Mouse (Mus musculus): Measurements from ENCODE around the gene Atf2.
A peak's percentile ranks its signal among the peaks of the same experiment; 100 is the strongest.
"Not testable (repeated sequence)": the region's sequence is repeated elsewhere in the genome, so short reads cannot be mapped to it uniquely, and the experiment has no call there.

The Atf2 gene

DNA sequence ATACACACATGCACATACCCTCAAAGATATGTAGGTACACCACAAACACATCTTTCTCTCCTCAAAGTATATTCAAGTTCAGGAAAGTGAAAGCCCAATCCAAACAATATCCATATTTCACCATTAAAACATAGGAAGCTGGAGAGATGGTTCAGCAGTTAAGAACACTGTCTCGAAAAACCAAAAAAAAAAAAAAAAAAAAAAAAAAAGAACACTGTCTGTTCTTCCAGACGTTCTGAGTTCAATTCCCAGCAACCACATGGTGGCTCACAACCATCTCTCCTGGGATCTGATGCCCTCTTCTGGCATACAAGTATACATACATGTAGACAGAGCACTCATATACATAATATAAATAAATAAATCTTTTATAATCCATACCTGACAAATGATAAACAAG, 6.4 kb downstream of the Atf2 start:
- no peak for DNase-seq (ENCODE audit: low spot score)

DNA sequence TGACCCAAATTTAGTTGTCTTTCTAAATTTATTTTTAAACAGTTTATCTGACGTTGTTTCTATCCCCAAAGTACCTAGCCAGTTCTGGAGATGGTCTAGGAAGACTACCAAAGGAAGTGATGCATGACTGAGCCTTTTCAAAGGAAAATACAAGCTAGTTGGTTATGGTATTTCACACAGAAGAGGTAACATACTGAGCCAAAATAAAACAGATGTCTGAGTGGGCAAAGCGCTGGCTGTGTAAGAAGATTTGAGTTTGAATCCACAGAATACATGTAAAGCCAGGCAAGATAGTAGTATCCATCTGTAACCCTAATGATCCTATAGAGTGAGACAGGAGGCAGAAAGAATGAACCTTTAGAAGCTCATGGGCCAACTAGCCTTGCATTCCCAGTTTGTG, 14.5 kb downstream of the Atf2 start:
- no peak for DNase-seq (ENCODE audit: low spot score)

DNA sequence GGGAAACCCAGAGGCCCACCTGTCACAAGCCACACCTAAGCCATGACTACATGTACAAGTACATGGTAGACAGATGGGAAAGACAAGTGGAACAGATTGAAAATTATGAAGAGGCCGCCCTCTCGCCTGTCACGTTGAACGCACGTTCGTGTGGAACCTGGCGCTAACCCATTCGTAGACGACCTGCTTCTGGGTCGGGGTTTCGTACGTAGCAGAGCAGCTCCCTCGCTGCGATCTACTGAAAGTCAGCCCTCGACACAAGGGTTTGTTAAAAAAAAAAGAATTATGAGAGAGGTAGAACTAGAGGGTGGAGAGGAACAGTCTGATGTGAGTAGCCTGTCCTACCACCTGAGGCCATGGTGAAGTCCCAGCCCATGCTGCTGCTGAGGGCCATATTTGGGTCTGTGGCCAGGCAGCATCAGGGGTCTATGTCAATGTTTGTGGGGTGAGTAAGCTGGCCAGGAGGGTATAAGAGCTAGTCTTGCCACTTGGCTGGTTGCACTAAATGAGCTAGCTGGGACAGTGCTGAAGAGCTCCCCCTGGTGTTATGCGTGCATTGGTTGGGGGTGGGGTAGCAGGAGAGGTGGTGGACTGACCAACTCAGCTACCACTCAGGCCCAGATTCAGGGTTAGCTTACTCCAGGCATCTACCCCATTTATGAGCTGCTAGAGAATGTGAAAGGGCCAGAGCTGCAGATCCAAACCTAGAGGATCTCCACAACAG, 24.5 kb downstream of the Atf2 start:
- DNase-seq (ENCODE audit: low spot score), result peak; percentile 60

DNA sequence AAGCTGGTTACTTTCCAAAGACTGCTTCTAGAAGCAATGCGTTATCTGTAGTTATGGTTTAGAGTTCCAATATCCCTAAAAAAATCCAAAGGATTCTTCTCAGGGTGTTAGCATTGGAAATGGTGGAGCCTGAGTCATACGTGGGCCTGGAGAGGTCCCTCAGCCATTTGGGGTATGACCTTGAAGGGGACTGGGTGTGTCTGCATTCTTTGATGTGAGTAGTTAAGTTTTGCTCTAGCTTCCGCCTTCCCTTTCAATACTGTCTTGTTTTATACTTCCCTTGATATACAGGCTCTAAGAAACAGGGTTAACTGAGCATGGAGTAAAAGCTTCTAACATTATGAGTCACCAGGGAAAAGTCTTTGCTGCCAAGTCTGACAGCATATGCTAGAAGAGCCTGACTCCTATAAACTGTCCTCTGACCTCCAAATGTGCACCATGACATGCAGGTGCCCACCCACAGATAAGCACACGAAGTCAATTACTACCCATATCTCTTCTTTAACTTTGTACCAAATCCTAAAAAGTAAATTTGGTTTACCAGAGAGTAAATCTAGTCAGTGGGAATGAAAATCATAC, 32.3 kb downstream of the Atf2 start:
- no peak for DNase-seq (ENCODE audit: low spot score)

DNA sequence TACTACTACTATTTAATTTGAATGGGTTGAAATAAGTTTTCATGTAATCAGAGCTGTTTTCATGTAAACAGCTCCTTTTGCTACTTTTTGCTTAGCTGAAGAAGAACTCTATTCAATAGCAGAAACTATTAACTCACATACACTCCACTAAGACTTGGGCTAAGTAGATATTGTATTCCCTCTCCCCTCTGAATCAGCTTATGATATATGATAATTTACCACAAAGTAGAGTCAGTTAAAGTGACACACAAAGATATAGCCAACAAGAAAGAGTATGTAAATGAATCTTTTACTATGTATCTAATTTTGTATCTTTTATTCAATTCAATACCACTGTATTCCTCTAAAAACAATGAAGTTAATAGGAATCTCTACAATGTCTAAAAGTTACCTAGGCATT, 35.1 kb downstream of the Atf2 start:
- no peak for DNase-seq (ENCODE audit: low spot score)

DNA sequence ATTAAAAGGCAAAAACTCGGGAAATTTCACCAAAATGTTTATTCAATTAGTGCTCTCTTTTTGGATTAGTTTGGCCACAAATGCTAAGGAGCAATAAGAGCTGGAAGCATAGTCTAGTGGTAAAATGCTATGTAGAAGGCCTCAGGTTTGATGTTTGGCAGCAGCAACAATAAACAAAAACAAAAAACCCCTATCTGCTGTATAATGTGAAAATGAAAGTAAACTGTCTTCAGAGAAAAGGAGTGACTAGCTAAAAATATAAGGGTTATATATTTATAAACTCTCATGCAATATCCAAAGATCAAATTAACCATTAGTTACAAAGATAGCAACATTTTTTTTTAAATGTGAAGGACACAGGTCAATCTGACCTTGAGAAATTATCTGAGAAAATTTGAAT, 36.2 kb downstream of the Atf2 start:
- no peak for DNase-seq (ENCODE audit: low spot score)

DNA sequence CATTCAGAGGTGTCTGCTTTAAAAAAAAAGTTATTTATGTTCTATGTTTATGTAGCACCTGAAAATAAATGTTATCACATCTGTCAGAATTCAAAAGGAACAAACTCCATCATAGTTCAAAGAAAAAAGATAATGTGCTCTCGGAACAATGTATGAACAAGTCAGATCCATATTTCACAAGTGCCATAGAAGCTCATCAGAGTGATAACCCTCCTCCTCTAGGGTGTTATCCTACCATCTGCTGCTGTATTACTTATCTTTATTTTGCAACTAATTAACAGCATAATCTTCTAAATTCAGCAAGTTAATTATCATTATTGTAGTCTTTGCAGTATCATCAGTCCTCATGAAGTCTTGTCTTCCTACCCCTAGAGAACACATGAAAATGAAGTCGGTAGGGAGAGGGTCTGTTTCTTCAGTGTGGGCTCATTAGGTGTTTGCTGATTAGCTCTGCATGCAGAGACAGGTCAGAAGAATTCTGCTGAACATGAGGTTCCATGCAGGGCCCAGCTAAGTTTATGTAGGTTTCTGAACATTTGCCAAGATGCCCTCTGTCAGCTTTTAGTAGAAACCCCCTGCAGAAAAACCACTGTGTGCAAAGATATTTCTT, 57.9 kb downstream of the Atf2 start:
- DNase-seq (ENCODE audit: low spot score), result no peak

DNA sequence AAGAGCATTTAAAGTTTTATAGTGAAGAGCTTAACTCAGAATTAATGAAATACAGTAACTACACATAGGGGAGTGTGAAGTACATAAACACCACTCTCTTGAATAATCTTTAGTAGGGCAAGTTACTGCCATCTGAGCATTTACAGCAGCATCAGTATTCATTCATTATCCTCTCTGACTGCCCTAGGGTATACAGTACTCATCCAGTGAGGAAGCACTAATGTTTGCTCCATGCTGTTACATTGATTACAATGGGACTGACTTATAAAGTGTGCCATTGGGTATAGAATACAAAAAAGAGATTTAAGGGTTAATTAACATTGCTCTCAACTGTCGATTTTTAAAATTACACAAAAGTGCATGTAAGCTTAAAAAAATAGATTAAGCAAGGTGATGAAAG, 59.2 kb downstream of the Atf2 start:
- DNase-seq (ENCODE audit: low spot score), result no peak

DNA sequence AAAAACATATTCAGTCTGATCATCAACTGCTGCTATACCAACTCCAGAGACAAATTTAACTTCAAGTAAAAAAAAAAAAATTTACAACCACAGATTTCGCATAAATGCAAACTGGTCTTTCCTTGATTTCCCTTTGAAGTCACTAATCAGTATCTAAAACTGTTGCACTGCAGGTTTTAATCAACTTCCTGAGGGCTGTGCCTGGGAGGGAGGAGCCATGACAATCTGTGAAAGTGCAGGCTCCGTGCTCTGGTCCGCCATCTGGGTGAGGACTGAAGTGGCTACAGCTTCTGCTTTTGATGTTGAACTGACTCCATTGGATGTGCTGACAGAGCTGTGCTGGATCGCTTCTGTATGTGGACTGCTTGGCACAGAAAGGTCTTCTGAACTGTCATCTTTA, 73.7 kb downstream of the Atf2 start:
- DNase-seq (ENCODE audit: low spot score), result no peak

DNA sequence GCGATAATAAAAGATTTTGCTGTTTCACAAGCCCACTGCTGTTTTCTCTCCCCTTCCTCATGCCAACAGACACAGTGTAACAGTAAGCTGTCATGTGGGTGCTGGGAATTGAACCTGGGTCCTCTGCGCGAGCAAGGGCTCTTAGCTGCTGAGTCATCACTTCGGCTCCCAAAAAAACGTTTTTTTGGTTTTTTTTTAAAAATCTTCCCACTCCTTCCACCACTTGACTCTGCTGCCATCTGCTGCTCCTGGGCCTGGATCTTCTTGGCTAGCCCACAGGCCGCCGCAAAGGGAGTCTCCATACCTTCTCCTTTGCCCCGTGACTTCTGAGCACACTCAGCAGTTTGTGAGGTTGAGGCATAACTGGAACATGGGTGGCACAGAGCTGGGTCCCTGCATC, 84.8 kb downstream of the Atf2 start:
- no peak for DNase-seq (ENCODE audit: low spot score)

DNA sequence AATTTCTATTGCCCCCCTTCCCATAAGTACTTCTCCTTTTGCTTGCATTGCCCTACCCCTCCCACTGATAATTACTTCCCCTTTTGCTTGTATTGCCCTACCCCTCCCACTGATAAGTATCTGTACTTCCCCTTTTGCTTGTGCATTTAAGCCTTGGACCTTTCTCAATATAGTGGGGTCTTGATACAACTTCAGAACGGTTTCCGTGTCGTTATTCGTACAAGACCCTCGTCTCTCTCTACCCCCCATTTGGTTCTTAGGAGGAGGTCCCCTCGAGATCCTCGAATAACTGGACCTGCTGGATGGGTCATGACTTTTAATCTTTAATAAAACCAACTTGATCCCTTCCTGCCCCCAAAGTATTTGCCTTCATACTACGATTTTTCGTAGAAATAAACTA, 92.3 kb downstream of the Atf2 start:
- not testable (repeated sequence) for DNase-seq (ENCODE audit: low spot score)

DNA sequence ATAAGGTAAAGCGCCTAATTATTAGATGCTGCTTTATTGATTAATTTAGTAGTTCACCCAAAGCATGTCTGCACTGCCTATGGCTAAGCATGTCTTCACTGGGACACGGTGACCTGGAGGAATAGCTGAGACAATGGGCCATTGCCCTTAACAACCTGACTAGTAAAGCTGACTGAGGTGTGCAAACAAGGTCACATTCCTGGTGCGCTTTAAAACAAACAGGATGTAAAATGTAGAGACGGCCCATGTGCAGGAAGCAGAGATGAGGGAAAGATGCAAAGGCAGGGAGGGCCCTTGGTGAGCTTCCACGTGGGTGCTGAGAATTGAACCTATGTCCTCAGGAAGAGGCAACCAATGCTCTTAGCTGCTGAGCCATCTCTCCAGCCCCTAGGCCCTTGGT, 93.7 kb downstream of the Atf2 start:
- DNase-seq (ENCODE audit: low spot score), result no peak

DNA sequence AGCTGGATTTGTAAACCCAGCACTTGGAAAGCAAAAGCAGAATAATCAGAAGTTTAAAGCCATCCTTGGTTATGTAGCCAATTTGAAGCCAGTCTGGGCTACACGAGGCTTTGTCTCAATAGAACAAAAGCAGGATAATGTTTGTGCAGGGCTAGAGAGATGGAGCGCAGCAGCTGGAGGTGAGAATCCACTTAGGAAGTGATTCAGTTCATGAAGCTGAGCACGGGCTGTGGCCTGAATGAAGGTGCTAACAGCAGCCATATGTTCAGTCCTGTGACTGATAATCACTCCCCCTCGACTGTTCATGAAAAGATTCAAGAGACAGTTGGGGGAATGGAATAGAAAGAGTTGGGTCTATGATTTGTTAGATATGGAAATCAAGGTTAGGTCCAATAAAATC, 94.3 kb downstream of the Atf2 start:
- no peak for DNase-seq (ENCODE audit: low spot score)

DNA sequence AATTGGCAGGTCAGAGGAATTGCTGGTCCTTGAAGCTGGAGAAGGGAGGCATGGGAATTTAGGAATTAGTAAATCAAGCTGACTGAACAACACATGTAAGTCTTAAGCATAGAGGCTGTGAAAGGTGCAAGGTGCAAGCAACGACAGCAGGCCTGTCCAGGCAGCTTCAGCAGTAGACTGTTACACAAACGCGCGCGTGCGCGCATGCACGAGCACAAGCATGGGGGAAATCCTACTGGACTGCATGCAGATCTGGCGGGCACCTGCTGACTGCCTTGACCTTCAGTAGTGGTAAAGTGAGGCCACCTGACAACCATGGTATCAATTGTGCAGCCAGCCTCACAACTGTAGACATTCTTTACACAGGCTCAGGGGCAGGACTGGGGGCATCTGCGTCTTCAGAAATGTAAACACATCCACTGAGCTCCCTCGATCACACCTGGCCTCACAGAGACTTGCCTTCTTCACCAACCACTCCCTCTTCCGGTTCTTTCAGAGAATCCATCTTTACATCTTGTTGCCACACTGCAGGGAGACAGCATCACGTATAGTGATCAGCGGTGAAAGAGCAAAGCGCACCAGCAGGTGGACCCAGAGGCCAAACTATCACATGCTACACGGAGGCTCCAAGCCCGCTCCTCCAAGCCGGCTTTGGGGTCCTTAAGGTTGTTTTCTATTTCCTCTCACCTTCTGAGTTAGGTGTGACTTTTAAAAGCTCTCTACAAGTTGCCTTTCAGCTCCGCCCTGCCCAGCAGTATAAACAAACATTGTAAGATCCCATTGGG, 100.4 kb downstream of the Atf2 start:
- peak; percentile 12 for DNase-seq (ENCODE audit: low spot score)

DNA sequence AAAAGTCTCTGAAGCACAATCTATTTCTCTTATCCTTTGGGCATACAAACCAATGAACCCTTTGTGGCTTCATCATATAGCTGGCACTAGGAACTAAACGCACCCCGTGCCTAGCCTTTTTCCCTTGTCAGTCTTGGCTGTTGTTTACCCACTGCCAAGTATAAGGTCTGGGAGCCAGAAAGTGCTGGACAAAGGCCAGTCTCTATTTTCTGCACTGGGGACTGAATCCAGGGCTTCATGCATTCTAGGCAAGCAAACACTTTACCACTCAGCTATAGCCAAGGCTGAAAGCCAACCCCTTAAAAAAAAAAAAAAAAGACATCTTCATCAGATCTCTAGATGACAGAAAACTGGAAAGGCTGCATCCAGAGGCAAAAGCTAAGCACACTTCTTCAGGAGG, 102.1 kb downstream of the Atf2 start:
- DNase-seq (ENCODE audit: low spot score), result no peak

DNA sequence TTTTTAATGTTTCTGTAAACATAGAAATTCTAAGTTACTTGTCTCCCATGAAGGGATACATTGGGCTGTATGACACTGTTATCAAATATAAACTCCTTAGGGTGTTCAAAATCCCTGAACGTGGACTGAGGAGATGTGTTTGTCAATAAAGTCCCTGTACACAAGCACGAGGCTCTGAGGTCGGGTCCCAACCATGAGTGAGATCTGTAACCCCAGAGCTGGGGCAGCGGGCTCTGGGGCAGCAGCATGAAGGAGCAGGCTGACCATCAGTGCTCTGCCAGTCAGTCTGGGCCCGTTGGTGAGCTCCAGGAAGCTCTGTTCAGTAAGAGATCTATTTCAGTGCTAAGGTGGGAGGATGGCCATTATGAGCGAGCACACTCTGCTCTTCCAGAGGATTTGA, 104.0 kb downstream of the Atf2 start:
- DNase-seq (ENCODE audit: low spot score), result no peak

DNA sequence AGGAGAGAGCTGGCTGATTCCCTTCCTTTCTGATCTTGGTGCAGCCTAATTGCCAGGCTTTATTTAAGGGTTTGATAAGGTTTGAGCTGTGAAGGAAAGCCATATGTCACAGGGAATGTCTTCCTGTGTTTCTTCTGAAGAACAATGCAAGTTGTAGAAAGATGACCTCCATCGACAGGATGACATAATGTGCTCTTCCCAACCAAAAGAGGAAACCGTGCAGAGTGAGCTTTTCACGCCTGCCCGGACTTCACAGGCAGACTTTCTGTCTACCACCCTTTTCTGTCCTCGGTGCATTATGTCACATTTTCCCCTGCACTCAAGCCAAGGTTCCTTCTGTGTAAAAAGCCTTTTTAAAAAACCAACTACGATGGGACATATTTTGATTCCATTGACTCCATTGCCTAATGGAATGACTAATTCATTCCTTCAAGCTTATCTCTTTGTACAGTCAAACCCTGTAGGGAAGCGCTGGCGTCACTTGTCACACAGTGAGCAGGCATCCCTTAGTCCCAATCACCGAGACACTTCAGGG, 110.0 kb downstream of the Atf2 start:
- DNase-seq (ENCODE audit: low spot score), result no peak

DNA sequence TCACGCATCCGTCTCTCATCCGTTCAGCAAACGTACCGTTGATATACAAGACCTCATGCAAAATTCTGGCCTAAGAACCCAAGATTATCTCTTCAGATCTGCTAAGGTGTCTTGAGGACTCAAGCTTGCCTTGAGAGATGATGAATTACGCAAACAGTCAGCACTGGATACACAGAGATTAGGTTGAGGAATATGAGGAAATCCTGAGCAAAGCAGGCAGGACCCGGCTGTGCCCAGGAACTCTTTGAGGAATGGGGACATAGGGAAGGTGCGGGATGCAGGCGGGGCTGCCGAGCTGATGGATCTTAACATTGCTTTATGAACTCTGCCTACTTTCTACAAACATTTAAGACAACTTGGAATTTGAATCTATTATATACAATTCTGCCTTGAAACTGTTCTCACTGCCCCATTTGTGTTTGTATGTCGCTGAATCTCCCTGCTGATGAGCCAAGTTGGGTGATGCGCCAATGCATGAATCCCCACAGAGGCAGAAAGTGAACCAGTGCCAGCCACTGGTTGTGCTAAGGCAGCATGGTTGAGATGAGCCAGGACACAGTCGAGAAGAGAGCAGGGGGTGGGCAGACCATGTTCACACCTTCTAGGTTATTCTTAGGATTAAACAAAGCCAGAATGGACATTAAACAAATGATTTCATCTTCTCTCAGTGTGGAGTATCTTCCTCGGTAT, 112.0 kb downstream of the Atf2 start:
- DNase-seq (ENCODE audit: low spot score), result no peak

DNA sequence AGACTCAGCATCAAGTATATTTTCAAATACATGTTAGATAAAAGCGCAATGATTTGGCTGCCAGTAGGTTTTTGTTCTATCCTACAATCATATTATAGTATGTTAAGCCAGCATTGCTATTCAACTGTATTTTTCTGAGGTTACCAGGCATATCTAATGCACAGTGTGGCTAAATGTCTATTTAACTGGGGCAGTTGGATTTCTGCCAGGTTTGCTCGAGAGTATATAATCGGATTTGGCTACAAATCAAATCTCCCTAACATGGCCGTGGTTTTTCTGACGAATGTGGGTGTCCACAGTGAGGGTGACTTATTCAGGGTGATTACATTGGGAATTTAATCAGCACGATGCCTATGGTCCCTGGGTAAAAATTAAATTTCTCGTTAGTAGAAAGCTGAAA, 112.6 kb downstream of the Atf2 start:
- no peak for DNase-seq (ENCODE audit: low spot score)

DNA sequence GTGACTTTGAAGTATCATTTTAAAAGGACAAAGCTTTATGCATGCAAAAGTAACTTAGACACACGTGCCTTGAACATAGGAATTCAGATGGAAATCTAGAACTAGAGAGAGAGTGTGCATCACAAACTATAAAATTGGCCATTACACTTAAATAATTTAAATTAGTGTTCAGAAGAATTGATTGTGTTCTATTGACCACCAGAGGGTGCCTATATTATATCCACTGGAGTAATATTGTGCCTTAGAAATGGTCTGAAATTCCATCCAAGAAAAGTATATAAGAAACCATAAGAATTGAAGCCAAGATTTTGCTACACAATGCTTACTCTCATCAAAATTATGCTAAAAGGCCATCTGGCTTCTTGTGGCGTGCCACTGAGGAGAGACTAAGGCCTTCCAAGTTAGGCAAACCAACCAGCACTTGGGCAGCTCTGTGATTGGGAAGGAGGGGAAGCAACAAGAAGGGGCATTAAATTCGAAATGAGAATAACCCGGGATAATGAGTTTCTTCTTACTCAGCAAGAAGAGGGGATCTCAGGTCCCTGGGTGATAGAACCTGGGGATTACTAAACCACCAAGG, 113.3 kb downstream of the Atf2 start:
- no peak for DNase-seq (ENCODE audit: low spot score)

DNA sequence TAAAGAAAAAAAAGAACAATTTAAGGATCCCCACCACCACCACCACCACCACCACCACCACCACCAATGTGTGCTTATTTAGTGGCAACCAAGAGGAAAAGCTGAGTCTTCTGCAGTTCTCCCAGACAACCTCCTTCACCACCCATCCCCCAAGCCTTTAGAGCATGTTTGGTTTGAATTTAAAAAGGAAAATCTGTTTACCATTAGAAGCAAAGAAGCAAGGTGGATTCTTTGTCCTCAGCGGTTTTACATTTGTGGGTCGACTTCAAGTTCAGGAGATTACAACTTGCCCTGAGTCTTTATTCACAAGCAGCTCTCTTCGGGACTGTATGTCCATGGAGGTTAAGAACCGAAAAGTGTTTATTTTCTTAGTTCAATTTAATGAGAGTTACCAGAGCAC, 115.5 kb downstream of the Atf2 start:
- no peak for DNase-seq (ENCODE audit: low spot score)

Measured in ovary, postnatal 36 days (tissue).